Mouse (Mus musculus) lung, postnatal 0 days (tissue): ENCODE data around the gene Tlk1.

Experiments used
- CTCF ChIP-seq: IDR thresholded peaks from 2 replicates; pipeline ENCODE4 v1.5.1; 2016; ENCODE audit warnings: antibody characterized with exemption, mild to moderate bottlenecking
- EP300 ChIP-seq: IDR thresholded peaks from 2 replicates; pipeline ENCODE4 v1.6.1; 2016; ENCODE audit warnings: antibody characterized with exemption, mild to moderate bottlenecking, control low read depth

GRCm38 (mm10) chr2:70836306-70836651, 10.8 kb upstream of the Tlk1 start:
- TF ChIP-seq CTCF (no peak), EP300 (no peak)
